Mouse (Mus musculus) ES-E14 (cell line): ENCODE measurements around the gene Tlr4. TPM values are rescaled to one million over a fixed set of nuclear protein-coding genes. Genes with fewer than 3 reads are reported as not detected.

Source experiments
- DNase-seq: peaks from one replicate; pipeline ENCODE4 v3.0.0-alpha.2; 2013; ENCODE audit warnings: low read depth, low spot score
- H3K27ac ChIP-seq: 2 replicates; pipeline ENCODE4 v1.5.1; 2012; ENCODE audit warnings: low read depth, mild to moderate bottlenecking, low read length, moderate library complexity, mixed read lengths; ENCODE audit not compliant: poor library complexity, insufficient read depth, severe bottlenecking
- H3K36me3 ChIP-seq: 2 replicates; pipeline ENCODE4 v1.6.1; 2012; ENCODE audit warnings: mild to moderate bottlenecking, low read length, moderate library complexity, mixed read lengths; ENCODE audit not compliant: control insufficient read depth, poor library complexity, insufficient read depth, severe bottlenecking
- H3K4me1 ChIP-seq, 2 experiments: fragments of 150-350 bp in 1 of 2; sonication (generic) in 1 of 2; 2 replicates each; pipeline ENCODE4 v1.6.1; 2012; ENCODE audit warnings: low read length in 2 of 2, mild to moderate bottlenecking in 1 of 2, mixed read lengths in 1 of 2; ENCODE audit not compliant: control insufficient read depth in 2 of 2, insufficient read depth in 2 of 2, poor library complexity in 1 of 2
- H3K4me3 ChIP-seq, 2 experiments: fragments of 150-350 bp in 1 of 2; sonication (generic) in 1 of 2; 2 replicates each; pipeline ENCODE4 v1.5.1; 2012; ENCODE audit warnings: low read length in 2 of 2, low read depth in 1 of 2, mild to moderate bottlenecking in 1 of 2, mixed read lengths in 1 of 2; ENCODE audit not compliant: insufficient read depth in 1 of 2, poor library complexity in 1 of 2, severe bottlenecking in 1 of 2
- H3K9ac ChIP-seq: 2 replicates; pipeline ENCODE4 v1.6.1; 2012; ENCODE audit warnings: low read depth, mild to moderate bottlenecking, low read length, mixed read lengths; ENCODE audit not compliant: poor library complexity, insufficient read depth, severe bottlenecking
- H3K9me3 ChIP-seq: fragments of 150-350 bp; sonication (generic); 2 replicates; pipeline ENCODE4 v1.6.1; 2012; ENCODE audit warnings: low read depth, mild to moderate bottlenecking, low read length; ENCODE audit not compliant: control insufficient read depth, insufficient read depth
- CHD2 ChIP-seq: IDR thresholded peaks from 2 replicates; pipeline ENCODE4 v1.6.1; 2014; ENCODE audit warnings: mild to moderate bottlenecking, low read depth, low read length, inconsistent platforms
- HCFC1 ChIP-seq: IDR thresholded peaks from 2 replicates; pipeline ENCODE4 v1.6.1; 2012; ENCODE audit warnings: low read length, inconsistent platforms, borderline replicate concordance; ENCODE audit not compliant: insufficient read depth
- MAFK ChIP-seq: IDR thresholded peaks from 2 replicates; pipeline ENCODE4 v1.6.1; 2014; ENCODE audit warnings: mild to moderate bottlenecking, low read depth, low read length, inconsistent platforms; ENCODE audit not compliant: insufficient read depth
- ZC3H11A ChIP-seq: IDR thresholded peaks from 2 replicates; pipeline ENCODE4 v1.6.1; 2012; ENCODE audit warnings: low read depth, mild to moderate bottlenecking, inconsistent platforms, low read length, borderline replicate concordance
- ZNF384 ChIP-seq: IDR thresholded peaks from 2 replicates; pipeline ENCODE4 v1.6.1; 2012; ENCODE audit warnings: low read depth, low read length, inconsistent platforms
- in situ Hi-C, 2 experiments: fragments of 600-800 bp; cut with MboI; formaldehyde crosslinking; loops; one replicate each; pipeline ENCODE4 v1.15.1; 2025; ENCODE audit warnings: low sequenced_read_pairs in 2 of 2, inconsistent platforms in 1 of 2; ENCODE audit not compliant: unreplicated experiment in 2 of 2
- total RNA-seq: library from RNA; depleted of rRNA; stranded (reverse); fragments of 300-350 nt; gene quantifications from 2 replicates; pipeline ENCODE4 v1.2.3, GENCODE M21; 2012

Gene Tlr4
- total RNA-seq, 1 experiment: 0.36 TPM

DNA sequence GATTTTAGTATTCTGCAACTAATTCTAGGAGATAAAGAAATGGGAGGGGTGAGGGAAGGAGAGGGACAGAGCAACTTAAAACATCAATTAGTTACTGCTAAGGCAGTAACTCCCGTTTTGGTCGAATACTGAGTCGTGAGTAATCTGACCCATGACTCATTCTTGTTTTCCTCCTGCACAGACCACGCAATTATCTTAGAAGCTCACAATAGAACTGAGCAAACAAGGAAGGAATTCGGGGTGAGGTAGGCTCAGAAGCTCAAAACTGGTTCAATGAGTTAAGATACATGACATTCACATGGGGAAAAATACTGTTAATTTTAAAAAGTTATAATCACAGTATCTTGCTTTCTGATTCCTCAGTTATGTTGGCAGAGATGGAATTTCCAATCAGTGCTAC, 1.3 kb downstream of the Tlr4 start:
- H3K9me3 ChIP-seq: no peaks in the 10 kb centered on the region
- no peak overlapping the region for H3K4me3 ChIP-seq
- H3K4me1 ChIP-seq: no peaks in the 10 kb centered on the region
- H3K9ac ChIP-seq: no peak overlapping the region
- TF ChIP-seq CHD2: no peak
- no peak for TF ChIP-seq HCFC1
- no peak for TF ChIP-seq MAFK
- TF ChIP-seq ZNF384: no peak
- TF ChIP-seq ZC3H11A: no peak
- in situ Hi-C loops: no loop called here
- H3K27ac ChIP-seq: no peak overlapping the region
- DNase-seq: no peak
- no peaks in the 10 kb centered on the region for H3K36me3 ChIP-seq

- TF ChIP-seq ZNF384 (no peak), CHD2 (no peak), ZC3H11A (no peak), HCFC1 (no peak), MAFK (no peak)
- no peak overlapping the region for H3K9ac ChIP-seq
- H3K36me3 ChIP-seq: no peaks in the 10 kb centered on the region
- in situ Hi-C loops: no loop called here
- H3K4me1 ChIP-seq: no peaks in the 10 kb centered on the region
- no peak overlapping the region for H3K27ac ChIP-seq
- no peak for DNase-seq
- no peaks in the 10 kb centered on the region for H3K9me3 ChIP-seq
- H3K4me3 ChIP-seq: no peak overlapping the region
Observed at GRCm38 (mm10) chr4:66838071-66838470, 10.7 kb downstream of the Tlr4 start.

- H3K4me3 ChIP-seq: no peak overlapping the region
- no peaks in the 10 kb centered on the region for H3K36me3 ChIP-seq
- in situ Hi-C loops: no loop called here
- no peak for TF ChIP-seq CHD2
- no peak for TF ChIP-seq ZC3H11A
- TF ChIP-seq MAFK: no peak
- TF ChIP-seq ZNF384: no peak
- TF ChIP-seq HCFC1: no peak
- no peaks in the 10 kb centered on the region for H3K4me1 ChIP-seq
- H3K9me3 ChIP-seq: no peaks in the 10 kb centered on the region
- DNase-seq: no peak
- H3K9ac ChIP-seq: no peak overlapping the region
- H3K27ac ChIP-seq: no peak overlapping the region
Observed at GRCm38 (mm10) chr4:66843255-66843654, 15.9 kb downstream of the Tlr4 start.

DNA sequence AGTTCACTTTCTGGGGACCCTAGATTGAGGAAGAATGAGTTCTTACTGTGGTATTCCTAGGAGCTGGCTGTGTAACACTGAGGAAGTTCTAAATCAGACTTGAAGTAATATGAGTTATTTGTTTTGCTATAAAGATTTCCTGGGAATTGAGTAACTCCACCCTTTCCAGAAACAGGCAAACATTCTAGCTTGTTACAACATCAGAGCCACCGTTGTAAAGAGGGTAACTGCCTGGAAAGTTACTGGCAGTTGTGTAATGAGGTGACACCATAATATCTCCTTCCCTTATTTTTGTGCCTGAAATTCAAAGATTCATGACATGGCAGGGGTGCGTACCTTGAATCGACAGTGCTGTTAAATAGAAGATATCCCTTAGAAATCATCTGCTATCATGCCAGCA, 24.6 kb downstream of the Tlr4 start:
- no peak for TF ChIP-seq ZNF384
- TF ChIP-seq ZC3H11A: no peak
- TF ChIP-seq MAFK: no peak
- TF ChIP-seq HCFC1: no peak
- no peak for TF ChIP-seq CHD2
- in situ Hi-C loops: no loop called here
- Histone ChIP-seq H3K4me3 (no peak overlapping the region), H3K4me1 (no peaks in the 10 kb centered on the region), H3K9me3 (no peaks in the 10 kb centered on the region), H3K36me3 (no peaks in the 10 kb centered on the region), H3K9ac (no peak overlapping the region), H3K27ac (no peak overlapping the region)
- no peak for DNase-seq

- in situ Hi-C loops: no loop called here
Observed at GRCm38 (mm10) chr4:66856992-66857391, 29.6 kb downstream of the Tlr4 start.

More at GRCm38 (mm10) chr4:66856992-66857391, 29.6 kb downstream of the Tlr4 start:
- no peak overlapping the region for H3K9ac ChIP-seq
- no peak for TF ChIP-seq MAFK
- no peak for TF ChIP-seq ZNF384
- no peak for TF ChIP-seq CHD2
- no peak for TF ChIP-seq HCFC1
- no peaks in the 10 kb centered on the region for H3K9me3 ChIP-seq
- DNase-seq: no peak
- no peaks in the 10 kb centered on the region for H3K4me1 ChIP-seq
- H3K4me3 ChIP-seq: no peak overlapping the region
- H3K36me3 ChIP-seq: no peaks in the 10 kb centered on the region
- H3K27ac ChIP-seq: no peak overlapping the region
